8 mouse cellular contexts compared by ENCODE assay signal in genomic region chr3:98280204-98280932, GRCm38 (mm10). TPM values are rescaled to one million over a fixed set of nuclear protein-coding genes. Genes with fewer than 3 reads are reported as not detected.
A peak's percentile ranks its signal among the peaks of the same experiment; 100 is the strongest.
DNase-seq lines count a peak whose midpoint lies in the region; ATAC-seq and TF ChIP-seq lines count a peak whose summit lies in the region.

Hmgcs2 (plus strand) TSS chr3:98280435.

- H3K27me3 ChIP-seq in embryonic facial prominence, embryonic 13.5 days, result no peaks in the 10 kb centered on the region
- no peaks in the 10 kb centered on the region for H3K27me3 ChIP-seq in heart, embryonic 16.5 days (ENCODE audit: control insufficient read depth, insufficient read depth, low read length)
- H3K27me3 ChIP-seq in stomach, postnatal 0 days (ENCODE audit: control insufficient read depth, insufficient read depth, low read length), result no peaks in the 10 kb centered on the region

- peak within 1 kb of the TSS; percentile 44 for H3K27ac ChIP-seq in embryonic facial prominence, embryonic 13.5 days
- peak within 1 kb of the TSS; percentile 55 for H3K27ac ChIP-seq in heart, embryonic 16.5 days (ENCODE audit: low read length)
- peak within 1 kb of the TSS; percentile 88 for H3K27ac ChIP-seq in stomach, postnatal 0 days (replicated peaks)

- peaks cover 20% of the 10 kb centered on the region for H3K4me1 ChIP-seq in embryonic facial prominence, embryonic 13.5 days
- H3K4me1 ChIP-seq in heart, embryonic 16.5 days (ENCODE audit: control insufficient read depth, insufficient read depth, low read length), result peaks cover 12% of the 10 kb centered on the region
- 0 out of 2 replicates have a peak, but pooled peaks cover 3% of the 10 kb centered on the region for H3K4me1 ChIP-seq in stomach, postnatal 0 days (replicated peaks; ENCODE audit: control insufficient read depth, insufficient read depth)

- peak; percentile 5 for DNase-seq in layer of hippocampus, adult 11-12 months (ENCODE audit: low spot score)
- no peak for DNase-seq in layer of hippocampus, adult 9-10 months (ENCODE audit: low spot score)
- DNase-seq in kidney, postnatal 10 days, result peak; percentile 80
- DNase-seq in lung, postnatal 4 days, result peak; percentile 64 to 79
- DNase-seq in stomach, postnatal 0 days (ENCODE audit: low spot score), result peak; percentile 90
- DNase-seq in right cerebral cortex, adult 18-20 months, result no peak

- 60% methylated on average over 14 of the region's 14 CpGs for WGBS in embryonic facial prominence, embryonic 13.5 days
- 48% methylated on average over 14 of the region's 14 CpGs for WGBS in heart, embryonic 16.5 days
- WGBS in stomach, postnatal 0 days, result 36% methylated on average over 14 of the region's 14 CpGs

- TF ChIP-seq CTCF in stomach, postnatal 0 days (IDR thresholded peaks at IDR 0.05; ENCODE audit: low read depth), result no peak

- H3K36me3 ChIP-seq in embryonic facial prominence, embryonic 13.5 days, result no peaks in the 10 kb centered on the region
- H3K36me3 ChIP-seq in heart, embryonic 16.5 days (ENCODE audit: control insufficient read depth, insufficient read depth), result no peaks in the 10 kb centered on the region
- H3K36me3 ChIP-seq in stomach, postnatal 0 days (ENCODE audit: control insufficient read depth, insufficient read depth, low read length), result no peaks in the 10 kb centered on the region; the same call in 1 of the 2 replicates

- ATAC-seq in embryonic facial prominence, embryonic 13.5 days (ENCODE audit: insufficient number of reproducible peaks, insufficient read depth, low FRiP score, low TSS enrichment, low read depth), result no peak
- ATAC-seq in heart, embryonic 16.5 days (replicated peaks; ENCODE audit: extremely low read depth, insufficient read depth, low FRiP score), result peak; percentile 46
- ATAC-seq in stomach, postnatal 0 days (ENCODE audit: low FRiP score, low TSS enrichment), result peak; percentile 90

- H3K4me2 ChIP-seq in embryonic facial prominence, embryonic 13.5 days, result peak within 1 kb of the TSS; percentile 36
- peak within 1 kb of the TSS; percentile 52 for H3K4me2 ChIP-seq in heart, embryonic 16.5 days (ENCODE audit: low read depth, low read length)
- H3K4me2 ChIP-seq in stomach, postnatal 0 days (replicated peaks; ENCODE audit: low read depth), result peak within 1 kb of the TSS; percentile 54

- H3K9ac ChIP-seq in embryonic facial prominence, embryonic 13.5 days, result no peak within 1 kb of the TSS
- H3K9ac ChIP-seq in heart, embryonic 16.5 days (ENCODE audit: low read length), result peak within 1 kb of the TSS; percentile 39; the same call in 1 of the 2 replicates
- peak within 1 kb of the TSS; percentile 61 for H3K9ac ChIP-seq in stomach, postnatal 0 days (ENCODE audit: low read length)

- no peaks in the 10 kb centered on the region for H3K9me3 ChIP-seq in embryonic facial prominence, embryonic 13.5 days
- H3K9me3 ChIP-seq in heart, embryonic 16.5 days (replicated peaks; ENCODE audit: control insufficient read depth, low read length), result no peaks in the 10 kb centered on the region
- H3K9me3 ChIP-seq in stomach, postnatal 0 days (ENCODE audit: control insufficient read depth, low read length), result no peaks in the 10 kb centered on the region

- peak within 1 kb of the TSS; percentile 13 for H3K4me3 ChIP-seq in embryonic facial prominence, embryonic 13.5 days
- H3K4me3 ChIP-seq in heart, embryonic 16.5 days (ENCODE audit: low read length), result peak within 1 kb of the TSS; percentile 35
- peak within 1 kb of the TSS; percentile 44 for H3K4me3 ChIP-seq in stomach, postnatal 0 days (ENCODE audit: low read depth, low read length)

- TF ChIP-seq EP300 in stomach, postnatal 0 days (optimal IDR thresholded peaks at IDR 0.05), result no peak

RNA-seq across cellular contexts. Expression of gene Hmgcs2, which starts in this region (rescaled TPM):
- 2.6 and 6.4 TPM in 2 replicates for polyA plus RNA-seq in embryonic facial prominence, embryonic 13.5 days (2015; fragmentation: Nextera tagmentation; extraction: Ambion mirVana)
- 9.2 and 9.7 TPM in 2 replicates for polyA plus RNA-seq in heart, embryonic 16.5 days (2015; fragmentation: Nextera tagmentation; extraction: Ambion mirVana)
- 290 and 337 TPM in 2 replicates for polyA plus RNA-seq in stomach, postnatal 0 days (2015; fragmentation: Nextera tagmentation; extraction: Ambion mirVana)

Comparison
In these comparisons a context has a peak if more than half of its experiments do, and no peak if none do; other contexts are left out.
1. RNA of gene Hmgcs2 (polyA plus RNA-seq): 290 to 337 TPM in stomach, postnatal 0 days; 9.2 to 9.7 TPM in heart, embryonic 16.5 days and 2.6 to 6.4 TPM in embryonic facial prominence, embryonic 13.5 days; every median in the first group is over 10 times any median in the second.
2. DNase-seq: peak in layer of hippocampus, adult 11-12 months (single experiment), kidney, postnatal 10 days (single experiment), lung, postnatal 4 days (2 of 2) and stomach, postnatal 0 days (single experiment); none in layer of hippocampus, adult 9-10 months (single experiment) and right cerebral cortex, adult 18-20 months (single experiment).
3. Peak in every context shown above with its lines, with median percentiles within 50 percentile points of each other: H3K27ac ChIP-seq, H3K4me2 ChIP-seq and H3K4me3 ChIP-seq.